Mouse (Mus musculus) liver, embryonic 14.5 days (tissue): ENCODE results near the gene Mcts2.

Experiments used
- CTCF ChIP-seq: IDR thresholded peaks from 2 replicates; pipeline ENCODE4 v1.5.1; 2016; ENCODE audit warnings: antibody characterized with exemption, low read depth, control low read depth
- EP300 ChIP-seq: IDR thresholded peaks from 2 replicates; pipeline ENCODE4 v1.6.1; 2016; ENCODE audit warnings: antibody characterized with exemption, low read depth

GRCm38 (mm10) chr2:152725178-152725750 is 38.4 kb downstream of the Mcts2 start:
- TF ChIP-seq CTCF (no peak), EP300 (no peak)
